Mouse (Mus musculus) thymus, adult 2 months (tissue): ENCODE results near the gene Ropn1l. TPM values are rescaled to one million over a fixed set of nuclear protein-coding genes. Genes with fewer than 3 reads are reported as not detected.

Experiments used
- DNase-seq: peaks from one replicate; pipeline ENCODE4 v3.0.0; 2021
- H3K27ac ChIP-seq: fragments of 200-500 bp; 2 replicates; pipeline ENCODE4 v1.5.1; 2012; ENCODE audit warnings: low read length, control low read depth; ENCODE audit not compliant: control insufficient read depth, insufficient read depth
- H3K27me3 ChIP-seq: fragments of 200-500 bp; 2 replicates; pipeline ENCODE4 v1.6.1; 2012; ENCODE audit warnings: mild to moderate bottlenecking, low read length, moderate library complexity, mixed read lengths; ENCODE audit not compliant: control insufficient read depth, insufficient read depth
- H3K36me3 ChIP-seq: fragments of 200-500 bp; 2 replicates; pipeline ENCODE4 v1.6.1; 2012; ENCODE audit warnings: mild to moderate bottlenecking, low read length, moderate library complexity; ENCODE audit not compliant: control insufficient read depth, insufficient read depth
- H3K4me1 ChIP-seq: fragments of 200-500 bp; replicated peaks from 2 replicates; pipeline ENCODE4 v1.6.1; 2012; ENCODE audit warnings: low read length; ENCODE audit not compliant: control insufficient read depth, insufficient read depth
- H3K4me3 ChIP-seq: fragments of 200-500 bp; 2 replicates; pipeline ENCODE4 v1.5.1; 2012; ENCODE audit warnings: mild to moderate bottlenecking, low read length, control low read depth, moderate library complexity; ENCODE audit not compliant: control insufficient read depth, insufficient read depth
- CTCF ChIP-seq: fragments of 200-500 bp; IDR thresholded peaks from 2 replicates; pipeline ENCODE4 v1.5.1; 2012; ENCODE audit warnings: mild to moderate bottlenecking, control low read depth, low read length, moderate library complexity, borderline replicate concordance; ENCODE audit not compliant: control insufficient read depth, poor library complexity, insufficient read depth; ENCODE audit errors: extremely low read depth
- POLR2A ChIP-seq: fragments of 200-500 bp; IDR thresholded peaks from 2 replicates; pipeline ENCODE4 v1.6.1; 2012; ENCODE audit warnings: mild to moderate bottlenecking, low read length, control low read depth, moderate library complexity; ENCODE audit not compliant: control insufficient read depth, poor library complexity, insufficient read depth; ENCODE audit errors: extremely low read depth
- WGBS: fragments of 180-500 bp; shearing (Covaris S2); methylation state at CpG from one replicate; pipeline ENCODE4 v1.1.7; 2018; 5-methylcytosine and 5-hydroxymethylcytosine counted together
- polyA plus RNA-seq: library from polyadenylated mRNA; depleted of rRNA; stranded (reverse); fragments of >200 nt; gene quantifications from 2 replicates; pipeline ENCODE4 v1.2.3, GENCODE M21; 2012

The Ropn1l gene
- polyA plus RNA-seq, 1 experiment, result 0.92 TPM

- WGBS, result 61% methylated on average over 7 of the region's 7 CpGs
- TF ChIP-seq POLR2A (no peak), CTCF (no peak)
- H3K27me3 ChIP-seq, result no peaks in the 10 kb centered on the region
- H3K4me1 ChIP-seq, result no peaks in the 10 kb centered on the region
- no peaks in the 10 kb centered on the region for H3K36me3 ChIP-seq
- H3K27ac ChIP-seq, result no peak overlapping the region
- H3K4me3 ChIP-seq, result no peak overlapping the region
- DNase-seq, result no peak
Observed at GRCm38 (mm10) chr15:31433768-31434167, 19.8 kb downstream of the Ropn1l start.

- Histone ChIP-seq H3K36me3 (no peaks in the 10 kb centered on the region), H3K4me1 (no peaks in the 10 kb centered on the region), H3K27ac (no peak overlapping the region), H3K27me3 (no peaks in the 10 kb centered on the region), H3K4me3 (no peak overlapping the region)
- TF ChIP-seq POLR2A, result no peak
- 96% methylated on average over 8 of the region's 8 CpGs for WGBS
- DNase-seq, result no peak
Observed at GRCm38 (mm10) chr15:31431847-31432246, 21.7 kb downstream of the Ropn1l start.

GRCm38 (mm10) chr15:31430014-31430413 lies 23.5 kb downstream of the Ropn1l start:
- Histone ChIP-seq H3K27ac (no peak overlapping the region), H3K36me3 (no peaks in the 10 kb centered on the region), H3K4me3 (no peak overlapping the region), H3K27me3 (no peaks in the 10 kb centered on the region), H3K4me1 (no peaks in the 10 kb centered on the region)
- no peak for DNase-seq
- TF ChIP-seq CTCF, result no peak
- no peak for TF ChIP-seq POLR2A
- 100% methylated on average over 2 of the region's 2 CpGs for WGBS

GRCm38 (mm10) chr15:31429429-31429828 lies 24.1 kb downstream of the Ropn1l start:
- Histone ChIP-seq H3K4me1 (no peaks in the 10 kb centered on the region), H3K27ac (no peak overlapping the region), H3K36me3 (no peaks in the 10 kb centered on the region), H3K4me3 (no peak overlapping the region), H3K27me3 (no peaks in the 10 kb centered on the region)
- TF ChIP-seq CTCF (no peak), POLR2A (no peak)
- DNase-seq, result no peak
- 92% methylated on average over 7 of the region's 7 CpGs for WGBS

- TF ChIP-seq POLR2A (no peak), CTCF (no peak)
- 97% methylated on average over 12 of the region's 12 CpGs for WGBS
- H3K36me3 ChIP-seq, result no peaks in the 10 kb centered on the region
Observed at GRCm38 (mm10) chr15:31428571-31428970, 25.0 kb downstream of the Ropn1l start.

GRCm38 (mm10) chr15:31427390-31427789 lies 26.1 kb downstream of the Ropn1l start:
- no peaks in the 10 kb centered on the region for H3K27me3 ChIP-seq
- WGBS, result 83% methylated on average over 3 of the region's 3 CpGs
- H3K4me3 ChIP-seq, result no peak overlapping the region
- TF ChIP-seq CTCF (no peak), POLR2A (no peak)
- no peak for DNase-seq
- H3K27ac ChIP-seq, result no peak overlapping the region
- no peaks in the 10 kb centered on the region for H3K4me1 ChIP-seq
- no peaks in the 10 kb centered on the region for H3K36me3 ChIP-seq

More at GRCm38 (mm10) chr15:31428571-31428970, 25.0 kb downstream of the Ropn1l start:
- no peaks in the 10 kb centered on the region for H3K27me3 ChIP-seq
- no peak overlapping the region for H3K27ac ChIP-seq
- no peaks in the 10 kb centered on the region for H3K4me1 ChIP-seq
- DNase-seq, result no peak
- H3K4me3 ChIP-seq, result no peak overlapping the region

- H3K27me3 ChIP-seq, result no peaks in the 10 kb centered on the region
- TF ChIP-seq POLR2A (no peak), CTCF (no peak)
- no peak overlapping the region for H3K4me3 ChIP-seq
- H3K27ac ChIP-seq, result no peak overlapping the region
- no peaks in the 10 kb centered on the region for H3K36me3 ChIP-seq
- no peaks in the 10 kb centered on the region for H3K4me1 ChIP-seq
- no peak for DNase-seq
- WGBS, result 26% methylated on average over 8 of the region's 8 CpGs
Observed at GRCm38 (mm10) chr15:31426066-31426706, 27.4 kb downstream of the Ropn1l start.
